Mouse (Mus musculus): ENCODE data around the gene Ephb1. TPM values are rescaled to one million over a fixed set of nuclear protein-coding genes. Genes with fewer than 3 reads are reported as not detected.

The Ephb1 gene
- total RNA-seq, 2 experiments from 2014 or later = 20.3 to 26.9 TPM

- DNase-seq (ENCODE audit: low spot score in 2 of 2) = no peak
Observed at GRCm38 (mm10) chr9:102307656-102308055, 46.8 kb downstream of the Ephb1 start.

GRCm38 (mm10) chr9:102306645-102307415 lies 47.7 kb downstream of the Ephb1 start:
- no peak for DNase-seq (ENCODE audit: low spot score in 2 of 2)

- no peak for DNase-seq (ENCODE audit: low spot score in 2 of 2)
Observed at GRCm38 (mm10) chr9:102305432-102306100, 48.9 kb downstream of the Ephb1 start.

DNA sequence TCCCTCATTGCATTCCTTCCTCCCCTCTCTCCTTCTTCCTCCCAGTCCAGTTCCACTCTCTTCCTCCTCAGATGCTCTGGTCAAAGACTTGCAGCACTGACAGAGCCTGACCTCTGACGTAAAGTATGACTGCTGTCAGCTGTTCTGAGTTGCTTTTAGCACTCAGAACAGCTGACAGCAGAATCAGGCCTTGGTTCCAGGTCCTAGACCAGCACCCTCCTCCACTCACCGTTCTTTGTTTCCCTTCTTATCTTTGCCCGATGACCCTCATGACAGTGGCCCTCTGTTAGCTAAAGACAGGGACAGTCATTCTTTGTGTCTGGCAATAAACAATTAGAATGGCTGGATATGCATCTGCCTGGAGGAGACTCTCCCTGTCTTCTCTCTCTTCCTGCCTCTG lies 49.7 kb downstream of the Ephb1 start:
- no peak for DNase-seq (ENCODE audit: low spot score in 2 of 2)

DNA sequence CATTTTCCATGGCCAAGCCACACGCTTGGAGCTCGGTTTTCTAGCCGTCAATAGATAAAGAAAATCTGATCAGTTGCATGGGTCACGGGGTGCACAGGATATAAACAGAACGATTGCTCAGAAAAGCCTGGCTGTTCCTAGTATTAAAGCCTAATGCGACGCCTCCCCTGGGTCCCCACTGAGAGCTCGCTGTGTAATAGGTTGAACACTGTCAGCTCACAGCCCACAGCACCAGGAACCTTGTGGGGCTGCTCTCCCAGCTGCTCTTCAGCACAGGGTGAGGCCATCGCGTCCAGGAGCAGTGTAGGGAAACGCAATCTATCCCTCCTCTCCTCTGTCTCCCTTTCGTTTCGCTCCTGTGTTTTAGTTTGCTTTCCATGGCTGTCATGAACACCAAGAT lies 50.6 kb downstream of the Ephb1 start:
- no peak for DNase-seq (ENCODE audit: low spot score in 2 of 2)

- no peak for DNase-seq (ENCODE audit: low spot score in 2 of 2)
Observed at GRCm38 (mm10) chr9:102300985-102301384, 53.5 kb downstream of the Ephb1 start.

GRCm38 (mm10) chr9:102298741-102299140 lies 55.8 kb downstream of the Ephb1 start:
- no peak for DNase-seq (ENCODE audit: low spot score in 2 of 2)

- DNase-seq (ENCODE audit: low spot score in 2 of 2) = peak; percentile 21 to 51
Observed at GRCm38 (mm10) chr9:102297986-102298385, 56.5 kb downstream of the Ephb1 start.

DNA sequence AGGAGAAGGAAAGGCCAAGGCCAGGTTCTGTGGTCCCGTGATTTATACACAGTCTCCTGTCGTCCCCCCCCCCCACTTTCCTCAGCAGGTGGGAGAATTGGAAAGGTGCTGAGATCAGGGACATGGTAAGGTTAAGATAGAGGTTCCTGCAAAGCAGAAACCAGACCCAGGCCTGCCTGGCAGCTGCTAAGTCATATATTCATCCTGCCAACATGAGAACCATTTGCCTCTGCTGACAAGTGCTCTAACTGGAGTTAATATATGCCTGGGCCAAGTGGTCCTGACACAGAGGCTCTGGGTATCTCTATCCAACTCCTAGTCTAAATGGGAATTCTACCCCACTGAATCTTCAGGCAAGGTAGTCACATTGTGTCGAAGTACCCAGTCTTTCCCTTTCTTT lies 57.3 kb downstream of the Ephb1 start:
- DNase-seq (ENCODE audit: low spot score in 2 of 2) = no peak

GRCm38 (mm10) chr9:102293605-102294004 lies 60.9 kb downstream of the Ephb1 start:
- no peak for DNase-seq (ENCODE audit: low spot score in 2 of 2)

GRCm38 (mm10) chr9:102291230-102291629 lies 63.3 kb downstream of the Ephb1 start:
- no peak for DNase-seq (ENCODE audit: low spot score in 2 of 2)

- DNase-seq (ENCODE audit: low spot score in 2 of 2) = no peak
Observed at GRCm38 (mm10) chr9:102288356-102288755, 66.1 kb downstream of the Ephb1 start.

DNA sequence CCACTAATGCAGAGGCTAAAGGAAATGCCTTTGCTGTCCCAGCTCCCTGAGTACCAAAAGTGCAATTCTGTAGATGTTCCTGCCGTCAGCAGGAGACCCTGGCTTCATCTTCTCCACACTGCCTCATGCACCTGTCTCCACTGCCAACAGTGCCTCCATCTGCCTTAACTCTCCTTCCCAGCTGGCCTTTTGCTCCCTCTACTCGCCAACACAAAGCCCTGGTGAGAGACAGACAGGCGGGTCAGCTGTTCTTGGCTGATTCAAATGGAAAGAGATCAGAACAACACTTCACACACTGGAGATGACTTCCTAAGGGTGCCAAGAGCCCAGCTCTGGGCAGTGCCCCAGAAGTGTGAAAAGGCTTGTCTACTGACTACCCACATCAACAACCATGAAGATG lies 78.6 kb downstream of the Ephb1 start:
- no peak for DNase-seq (ENCODE audit: low spot score in 2 of 2)

GRCm38 (mm10) chr9:102274016-102274415 lies 80.5 kb downstream of the Ephb1 start:
- no peak for DNase-seq (ENCODE audit: low spot score in 2 of 2)

- DNase-seq (ENCODE audit: low spot score in 2 of 2) = no peak
Observed at GRCm38 (mm10) chr9:102273469-102273808, 81.1 kb downstream of the Ephb1 start.

- DNase-seq (ENCODE audit: low spot score in 2 of 2) = peak; percentile 19 to 33
Observed at GRCm38 (mm10) chr9:102272731-102273468, 81.6 kb downstream of the Ephb1 start.

GRCm38 (mm10) chr9:102270496-102270895 lies 84.0 kb downstream of the Ephb1 start:
- DNase-seq (ENCODE audit: low spot score in 2 of 2) = no peak

DNA sequence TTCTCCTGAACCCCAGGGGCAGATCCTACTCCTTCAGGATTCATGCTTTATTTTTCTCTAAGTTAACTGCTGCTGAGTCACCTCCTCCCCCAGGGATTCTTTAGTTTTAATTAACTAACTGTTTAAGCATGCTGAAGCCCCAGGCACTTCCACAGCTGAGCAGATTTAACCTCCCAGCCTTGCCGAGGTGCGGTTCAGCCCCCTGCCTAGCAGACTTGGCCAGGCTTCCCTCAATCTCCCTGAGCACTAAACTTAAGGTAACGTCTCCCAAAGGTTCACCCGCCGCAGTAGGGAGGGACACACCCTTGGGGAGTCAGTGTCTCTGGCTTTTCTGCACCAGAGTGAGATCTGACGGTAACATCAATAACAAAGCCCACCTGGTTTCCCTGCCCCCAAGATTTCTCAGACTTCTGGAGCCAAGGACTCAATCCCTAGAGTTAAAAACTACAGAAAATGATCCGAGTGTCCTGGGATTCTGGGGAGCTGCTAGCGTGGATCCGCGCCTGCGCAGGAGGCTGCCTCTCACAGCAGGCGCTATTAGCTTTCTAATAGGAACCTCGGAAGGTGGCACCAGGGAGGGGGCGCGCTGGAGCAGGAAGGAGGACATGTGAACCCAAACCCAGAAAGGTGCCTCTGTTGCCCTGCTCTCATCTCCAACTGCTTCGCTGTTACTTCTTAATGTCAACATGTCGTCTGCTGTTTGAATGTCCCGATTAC lies 87.0 kb downstream of the Ephb1 start:
- DNase-seq (ENCODE audit: low spot score in 2 of 2) = peak; percentile 28 to 31

GRCm38 (mm10) chr9:102263760-102264159 lies 90.7 kb downstream of the Ephb1 start:
- DNase-seq (ENCODE audit: low spot score in 2 of 2) = no peak

DNA sequence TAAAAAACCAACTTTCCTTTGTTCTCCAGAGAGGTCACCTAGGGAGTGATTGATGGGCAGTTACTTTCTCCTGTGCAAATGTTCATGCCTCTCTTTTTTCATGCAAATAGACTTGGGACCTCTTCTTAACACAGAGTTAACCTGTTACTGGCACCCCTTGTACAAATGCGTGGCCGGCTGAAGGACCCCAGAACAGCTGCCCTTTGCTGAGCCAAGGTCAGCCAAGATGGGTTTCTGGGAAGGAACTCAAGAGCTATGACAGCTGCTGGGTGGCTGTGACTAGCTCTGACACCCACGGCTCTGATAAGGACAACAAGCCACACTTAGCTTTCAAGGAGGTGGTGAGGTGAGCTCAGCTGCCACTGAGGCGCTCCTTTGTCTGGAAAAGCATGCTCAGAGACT lies 92.4 kb downstream of the Ephb1 start:
- no peak for DNase-seq (ENCODE audit: low spot score in 2 of 2)

DNA sequence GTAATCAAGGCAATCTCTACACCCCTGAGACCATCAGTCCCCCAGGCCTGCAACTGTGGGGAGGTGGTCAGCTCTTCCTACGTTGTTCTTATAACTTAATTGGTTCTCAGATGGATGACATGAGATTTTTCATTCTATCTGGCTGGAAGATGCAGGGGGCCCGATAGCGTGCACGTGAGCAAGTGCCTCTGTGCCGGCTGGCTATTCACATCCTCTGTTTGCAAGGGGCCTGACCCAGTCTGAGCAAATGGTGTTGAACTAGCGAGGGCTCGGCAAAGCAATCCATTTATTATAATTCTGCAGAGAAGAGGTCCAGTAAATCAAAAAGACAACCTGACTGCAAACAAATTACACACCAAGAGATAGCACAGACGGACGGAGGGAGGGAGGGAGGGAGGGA lies 93.0 kb downstream of the Ephb1 start:
- no peak for DNase-seq (ENCODE audit: low spot score in 2 of 2)

- no peak for DNase-seq (ENCODE audit: low spot score in 2 of 2)
Observed at GRCm38 (mm10) chr9:102256407-102256806, 98.1 kb downstream of the Ephb1 start.
